ENCODE assay signal across 8 mouse cellular contexts in genomic region chr9:21796919-21797318, GRCm38 (mm10). TPM values are rescaled to one million over a fixed set of nuclear protein-coding genes. Genes with fewer than 3 reads are reported as not detected.
DNase-seq lines count a peak whose midpoint lies in the region; ATAC-seq and TF ChIP-seq lines count a peak whose summit lies in the region.

No protein-coding gene starts in this region.

- H3K9ac ChIP-seq in heart, adult 2 months (ENCODE audit: low read depth, low read length): peak overlapping the region; percentile 35
- H3K9ac ChIP-seq in limb, embryonic 14.5 days (ENCODE audit: low read depth, low read length, severe bottlenecking): peak overlapping the region; percentile 28
- H3K9ac ChIP-seq in stomach, embryonic 16.5 days (ENCODE audit: low read length): peak overlapping the region; percentile 94

- H3K27me3 ChIP-seq in heart, adult 2 months (ENCODE audit: control insufficient read depth, insufficient read depth, low read length): no peaks in the 10 kb centered on the region
- no peaks in the 10 kb centered on the region for H3K27me3 ChIP-seq in limb, embryonic 14.5 days (ENCODE audit: control insufficient read depth, insufficient read depth, low read length)
- H3K27me3 ChIP-seq in stomach, embryonic 16.5 days (ENCODE audit: control insufficient read depth, insufficient read depth, low read length): no peaks in the 10 kb centered on the region

- no peak for TF ChIP-seq CTCF in heart, adult 2 months (IDR thresholded peaks at IDR 0.05)

- H3K79me2 ChIP-seq in heart, adult 2 months (replicated peaks; ENCODE audit: control insufficient read depth, insufficient read depth, low read length): 0 out of 2 replicates have a peak, but pooled peaks cover 2% of the 10 kb centered on the region

- peaks cover 20% of the 10 kb centered on the region for H3K4me1 ChIP-seq in heart, adult 2 months (ENCODE audit: control insufficient read depth, insufficient read depth, low read length)
- peaks cover 18% of the 10 kb centered on the region for H3K4me1 ChIP-seq in limb, embryonic 14.5 days (ENCODE audit: control insufficient read depth, insufficient read depth, low read length)
- H3K4me1 ChIP-seq in stomach, embryonic 16.5 days (ENCODE audit: control insufficient read depth, insufficient read depth, low read length): peaks cover 35% of the 10 kb centered on the region

- H3K9me3 ChIP-seq in limb, embryonic 14.5 days (ENCODE audit: control insufficient read depth, low read length): no peaks in the 10 kb centered on the region
- no peaks in the 10 kb centered on the region for H3K9me3 ChIP-seq in stomach, embryonic 16.5 days (replicated peaks; ENCODE audit: control insufficient read depth, low read length)

- TF ChIP-seq EP300 in heart, adult 2 months (IDR thresholded peaks at IDR 0.05; ENCODE audit: insufficient read depth, low read depth, low read length): no peak

- no peak for ATAC-seq in limb, embryonic 14.5 days (ENCODE audit: low FRiP score, low read depth)
- ATAC-seq in stomach, embryonic 16.5 days (ENCODE audit: insufficient read depth, low FRiP score): no peak

- 37% methylated on average over 3 of the region's 3 CpGs for WGBS in heart, adult 2 months
- WGBS in limb, embryonic 14.5 days: 55% methylated on average over 3 of the region's 3 CpGs
- 58% methylated on average over 3 of the region's 3 CpGs for WGBS in stomach, embryonic 16.5 days

- DNase-seq in heart, adult 2 months: no peak
- DNase-seq in heart, adult 9 months (ENCODE audit: low spot score in 2 of 2): no peak
- peak; percentile 3 for DNase-seq in ovary, postnatal 36 days (ENCODE audit: low spot score)
- no peak for DNase-seq in ovary, postnatal 10 days (ENCODE audit: low spot score)
- DNase-seq in limb, embryonic 14.5 days (ENCODE audit: low spot score): no peak
- DNase-seq in adrenal gland, adult 18-20 months (ENCODE audit: low spot score in 2 of 2): no peak
- DNase-seq in left cerebral cortex, adult 8-10 months (ENCODE audit: low spot score in 2 of 2): no peak

- H3K27ac ChIP-seq in heart, adult 2 months: peak overlapping the region; percentile 96
- H3K27ac ChIP-seq in limb, embryonic 14.5 days (replicated peaks; ENCODE audit: low read depth, low read length): no peak overlapping the region
- H3K27ac ChIP-seq in stomach, embryonic 16.5 days (ENCODE audit: low read length): peak overlapping the region; percentile 94

- peak overlapping the region; percentile 97 for H3K4me3 ChIP-seq in heart, adult 2 months
- H3K4me3 ChIP-seq in limb, embryonic 14.5 days (replicated peaks; ENCODE audit: low read length): peak overlapping the region; percentile 81
- H3K4me3 ChIP-seq in stomach, embryonic 16.5 days (replicated peaks; ENCODE audit: low read length): peak overlapping the region; percentile 83

- peak overlapping the region; percentile 63 for H3K4me2 ChIP-seq in limb, embryonic 14.5 days (replicated peaks; ENCODE audit: low read depth, low read length, severe bottlenecking)
- peak overlapping the region; percentile 64 for H3K4me2 ChIP-seq in stomach, embryonic 16.5 days (ENCODE audit: low read depth, low read length)

- intact Hi-C loops in heart, adult 2 months (cut with DNase I): no loop called here

- TF ChIP-seq POLR2A in heart, adult 2 months (IDR thresholded peaks at IDR 0.05; ENCODE audit: insufficient read depth, low read depth, low read length): no peak
- TF ChIP-seq POLR2A in limb, embryonic 14.5 days (IDR thresholded peaks at IDR 0.05; ENCODE audit: borderline replicate concordance, extremely low read depth, insufficient read depth, insufficient read length): no peak

- peaks cover 8% of the 10 kb centered on the region for H3K36me3 ChIP-seq in heart, adult 2 months (ENCODE audit: control insufficient read depth, insufficient read depth, low read length)
- peaks cover 59% of the 10 kb centered on the region for H3K36me3 ChIP-seq in limb, embryonic 14.5 days (ENCODE audit: control insufficient read depth, insufficient read depth, low read length)
- peaks cover 14% of the 10 kb centered on the region for H3K36me3 ChIP-seq in stomach, embryonic 16.5 days (ENCODE audit: control insufficient read depth, insufficient read depth, low read length)

RNA-seq across cellular contexts. Expression of gene Kank2, which starts 1.6 kb away (rescaled TPM):
- total RNA-seq in heart, adult 2 months (2021): 10 to 100 TPM; 57.3 to 62.9 TPM
- polyA plus RNA-seq in heart, adult 2 months (2012; rRNA removed): 45.3 and 52.7 TPM in 2 replicates
- 38.6 and 49.6 TPM in 2 replicates for polyA plus RNA-seq in limb, embryonic 14.5 days (2012; rRNA removed)
- 13.1 and 15.0 TPM in 2 replicates for polyA plus RNA-seq in limb, embryonic 14.5 days (2014; fragmentation: Nextera tagmentation; extraction: Ambion mirVana)
- 11.2 and 11.6 TPM in 2 replicates for polyA plus RNA-seq in stomach, embryonic 16.5 days (2015; fragmentation: Nextera tagmentation; extraction: Ambion mirVana)
- total RNA-seq in adrenal gland, adult 18-20 months (2021): 10 to 100 TPM; 31.1 to 31.3 TPM
- 10 to 100 TPM in 1 of 4 experiments, 1 to 10 TPM in 3; 9.1 to 10.9 (median 9.6) TPM for total RNA-seq in left cerebral cortex, adult 8-10 months (2022)

RNA-seq across cellular contexts. Expression of gene Spc24, which starts 36.8 kb away (rescaled TPM):
- 1 to 10 TPM; 5.1 to 6.8 TPM for total RNA-seq in heart, adult 2 months (2021)
- polyA plus RNA-seq in heart, adult 2 months (2012; rRNA removed): 6.0 and 6.2 TPM in 2 replicates
- 64.8 and 68.8 TPM in 2 replicates for polyA plus RNA-seq in limb, embryonic 14.5 days (2012; rRNA removed)
- 84.3 and 92.5 TPM in 2 replicates for polyA plus RNA-seq in limb, embryonic 14.5 days (2014; fragmentation: Nextera tagmentation; extraction: Ambion mirVana)
- 83.7 and 87.5 TPM in 2 replicates for polyA plus RNA-seq in stomach, embryonic 16.5 days (2015; fragmentation: Nextera tagmentation; extraction: Ambion mirVana)
- total RNA-seq in adrenal gland, adult 18-20 months (2021): 1 to 10 TPM in 1 of 2 experiments, under 1 TPM in 1; 0.56 to 1.1 TPM
- total RNA-seq in left cerebral cortex, adult 8-10 months (2022): 1 to 10 TPM; 2.0 to 2.5 (median 2.2) TPM

RNA-seq across cellular contexts. Expression of gene Angptl8, which starts 38.4 kb away (rescaled TPM):
- not detected for total RNA-seq in heart, adult 2 months (2021)
- 0.41 and 2.4 TPM in 2 replicates for polyA plus RNA-seq in heart, adult 2 months (2012; rRNA removed)
- 0.17 TPM in 1 of 2 replicates, not detected in the other for polyA plus RNA-seq in limb, embryonic 14.5 days (2012; rRNA removed)
- 0.44 and 1.1 TPM in 2 replicates for polyA plus RNA-seq in limb, embryonic 14.5 days (2014; fragmentation: Nextera tagmentation; extraction: Ambion mirVana)
- 6.4 TPM in 2 replicates for polyA plus RNA-seq in stomach, embryonic 16.5 days (2015; fragmentation: Nextera tagmentation; extraction: Ambion mirVana)
- 10 to 100 TPM in 1 of 2 experiments, 1 to 10 TPM in 1; 8.2 to 26.2 TPM for total RNA-seq in adrenal gland, adult 18-20 months (2021)
- total RNA-seq in left cerebral cortex, adult 8-10 months (2022): not detected

RNA-seq across cellular contexts. Expression of gene Dock6, which starts 55.5 kb away (rescaled TPM):
- 10 to 100 TPM; 25.9 to 33.8 TPM for total RNA-seq in heart, adult 2 months (2021)
- polyA plus RNA-seq in heart, adult 2 months (2012; rRNA removed): 87.9 and 92.7 TPM in 2 replicates
- 155 and 191 TPM in 2 replicates for polyA plus RNA-seq in limb, embryonic 14.5 days (2012; rRNA removed)
- polyA plus RNA-seq in limb, embryonic 14.5 days (2014; fragmentation: Nextera tagmentation; extraction: Ambion mirVana): 31.6 and 38.8 TPM in 2 replicates
- 39.4 and 41.6 TPM in 2 replicates for polyA plus RNA-seq in stomach, embryonic 16.5 days (2015; fragmentation: Nextera tagmentation; extraction: Ambion mirVana)
- total RNA-seq in adrenal gland, adult 18-20 months (2021): 10 to 100 TPM; 29.7 to 36.1 TPM
- 10 to 100 TPM; 14.6 to 19.8 (median 16.8) TPM for total RNA-seq in left cerebral cortex, adult 8-10 months (2022)

Comparison
In these comparisons a context has a peak if more than half of its experiments do, and no peak if none do; other contexts are left out.
1. H3K9ac ChIP-seq: peak in every context shown above with its lines; median percentile 94 in stomach, embryonic 16.5 days; 35 in heart, adult 2 months; 28 in limb, embryonic 14.5 days.
2. RNA of gene Angptl8, which starts 38.4 kb away (total RNA-seq): 8.2 to 26.2 TPM in adrenal gland, adult 18-20 months; not detected in heart, adult 2 months and not detected in left cerebral cortex, adult 8-10 months; every median in the first group is over 4 times any median in the second.
3. Peak in every context shown above with its lines, with median percentiles within 50 percentile points of each other: H3K4me3 ChIP-seq.